Mouse (Mus musculus) kidney, embryonic 14.5 days (tissue): ENCODE results near the gene Tmem262. TPM values are rescaled to one million over a fixed set of nuclear protein-coding genes. Genes with fewer than 3 reads are reported as not detected.

Experiments used
- ATAC-seq: fragments of 200-750 bp; cut with Nextera tagmentation; 2 replicates; pipeline ENCODE4 v1.8.0; 2017; ENCODE audit warnings: moderate number of reproducible peaks, mild to moderate bottlenecking, moderate TSS enrichment, moderate library complexity; ENCODE audit not compliant: low FRiP score, low TSS enrichment
- H3K27ac ChIP-seq: fragments of 300-500 bp; sonication (generic); 2 replicates; pipeline ENCODE4 v1.5.1; 2014; ENCODE audit warnings: low read depth, mild to moderate bottlenecking, low read length, moderate library complexity, mixed read lengths
- H3K27me3 ChIP-seq: fragments of 300-500 bp; sonication (generic); 2 replicates; pipeline ENCODE4 v1.6.1; 2014; ENCODE audit warnings: mild to moderate bottlenecking, low read length; ENCODE audit not compliant: control insufficient read depth, insufficient read depth
- H3K36me3 ChIP-seq: fragments of 300-500 bp; sonication (generic); 2 replicates; pipeline ENCODE4 v1.6.1; 2014; ENCODE audit warnings: low read length, mixed read lengths; ENCODE audit not compliant: control insufficient read depth, insufficient read depth
- H3K4me1 ChIP-seq: fragments of 300-500 bp; sonication (generic); 2 replicates; pipeline ENCODE4 v1.6.1; 2014; ENCODE audit warnings: low read length, mixed read lengths; ENCODE audit not compliant: control insufficient read depth, insufficient read depth
- H3K4me2 ChIP-seq: fragments of 300-500 bp; sonication (generic); replicated peaks from 2 replicates; pipeline ENCODE4 v1.6.1; 2014; ENCODE audit warnings: low read depth, mild to moderate bottlenecking, low read length
- H3K4me3 ChIP-seq: fragments of 300-500 bp; sonication (generic); 2 replicates; pipeline ENCODE4 v1.5.1; 2014; ENCODE audit warnings: mild to moderate bottlenecking, low read length
- H3K9ac ChIP-seq: fragments of 300-500 bp; sonication (generic); 2 replicates; pipeline ENCODE4 v1.6.1; 2014; ENCODE audit warnings: low read depth, mild to moderate bottlenecking, low read length, moderate library complexity
- H3K9me3 ChIP-seq: fragments of 300-500 bp; sonication (generic); 2 replicates; pipeline ENCODE4 v1.6.1; 2016; ENCODE audit warnings: low read length; ENCODE audit not compliant: control insufficient read depth
- WGBS: fragments of 180-500 bp; shearing (Covaris S2); extraction: QIAGEN DNeasy Blood & Tissue Kit; methylation state at CpG from one replicate; pipeline ENCODE4 v1.1.7; 2014; 5-methylcytosine and 5-hydroxymethylcytosine counted together
- polyA plus RNA-seq: library from polyadenylated mRNA; unstranded; fragments of >200 nt; fragmentation: Nextera tagmentation; extraction: Ambion mirVana; gene quantifications from 2 replicates; pipeline ENCODE4 v1.2.1, GENCODE M21; 2014

Gene Tmem262
- polyA plus RNA-seq, 1 experiment from 2014 or later: not detected

DNA sequence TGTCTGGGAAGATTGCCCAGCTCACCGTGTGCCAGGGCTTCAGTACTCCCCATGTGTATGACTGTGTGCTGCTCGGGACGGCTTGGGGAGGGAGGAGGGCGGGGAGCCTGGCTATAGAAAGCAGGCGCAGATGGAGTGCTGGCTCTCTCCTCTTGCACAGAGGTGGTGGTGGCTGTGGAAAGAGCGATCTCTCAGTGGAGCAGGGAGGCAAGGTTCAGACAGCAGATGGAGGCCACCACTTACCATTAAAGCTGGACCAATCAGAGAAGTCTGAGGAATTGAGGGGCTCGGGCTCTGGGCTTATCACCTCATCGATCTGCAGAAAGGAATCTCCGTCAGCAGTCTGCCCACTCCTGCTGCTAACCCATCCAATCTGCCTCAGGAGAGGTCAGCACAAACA lies 2.3 kb downstream of the Tmem262 start, which contains the start of gene Gm28374:
TSS of gene Gm28374 (minus strand) at position 101 of the 400 bp plus-strand sequence.
- H3K36me3 ChIP-seq: peaks cover 33% of the 10 kb centered on the region
- 90% methylated on average over 9 of the region's 9 CpGs for WGBS

DNA sequence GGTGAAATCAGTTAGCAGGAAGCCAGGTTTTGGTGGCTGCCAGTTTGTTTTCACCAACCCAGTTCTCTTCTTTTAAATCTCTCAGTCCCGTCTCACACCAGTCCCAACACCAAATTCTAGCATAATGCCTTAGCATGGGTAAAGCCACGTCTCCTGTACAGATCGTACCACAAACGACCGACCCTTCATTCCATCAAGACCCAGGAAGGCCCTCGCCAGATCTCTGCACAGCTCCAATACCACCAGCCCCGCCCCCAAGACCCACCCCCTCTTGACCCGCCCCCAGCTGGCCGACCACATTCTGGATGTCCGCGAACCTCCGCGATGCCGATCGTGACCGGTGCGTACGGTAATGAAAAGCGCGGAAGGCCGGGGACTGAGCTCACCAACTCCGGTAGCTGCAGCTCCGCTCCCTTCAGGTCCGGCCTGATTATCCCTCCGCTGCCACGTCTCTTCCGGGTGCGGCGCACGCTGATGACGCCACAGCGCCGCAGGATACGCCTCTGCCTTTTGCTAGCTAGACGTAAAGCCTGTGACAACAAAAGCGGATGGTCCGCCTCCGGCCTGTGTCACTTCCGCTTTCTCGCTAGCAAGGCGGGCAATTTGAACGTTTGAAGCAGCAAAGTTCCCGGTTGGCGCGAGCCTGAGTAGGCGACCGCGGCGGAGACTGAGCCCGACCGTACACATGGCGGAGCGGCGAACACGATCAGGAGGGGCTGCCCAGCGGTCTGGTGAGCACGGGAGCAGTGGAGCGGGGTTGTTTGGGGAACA lies 4.8 kb downstream of the Tmem262 start, which contains the start of the genes Zfpl1 and Cdca5:
TSS of gene Zfpl1 (minus strand) at position 479 of the 771 bp plus-strand sequence.
TSS of gene Cdca5 (plus strand) at position 506 of the 771 bp plus-strand sequence.
- H3K27ac ChIP-seq: peak within 1 kb of the TSS; percentile 71
- H3K27me3 ChIP-seq: no peaks in the 10 kb centered on the region
- whole genome bisulfite sequencing: under 1% methylated on average over 58 of the region's 58 CpGs
- H3K36me3 ChIP-seq: peaks cover 54% of the 10 kb centered on the region
- H3K4me3 ChIP-seq: peak within 1 kb of the TSS; percentile 71
- peaks cover 14% of the 10 kb centered on the region for H3K4me1 ChIP-seq
- no peaks in the 10 kb centered on the region for H3K9me3 ChIP-seq
- peak within 1 kb of the TSS; percentile 90 for H3K4me2 ChIP-seq
- H3K9ac ChIP-seq: peak within 1 kb of the TSS; percentile 76
- peak; percentile 90 for ATAC-seq

More for the DNA sequence above, 2.3 kb downstream of the Tmem262 start, which contains the start of gene Gm28374:
- no peak within 1 kb of the TSS for H3K4me3 ChIP-seq
- ATAC-seq: no peak
- H3K9ac ChIP-seq: no peak within 1 kb of the TSS; the same call in 1 of the 2 replicates
- peaks cover 14% of the 10 kb centered on the region for H3K4me1 ChIP-seq
- no peaks in the 10 kb centered on the region for H3K27me3 ChIP-seq
- H3K27ac ChIP-seq: no peak within 1 kb of the TSS
- H3K4me2 ChIP-seq: no peak within 1 kb of the TSS
- no peaks in the 10 kb centered on the region for H3K9me3 ChIP-seq

GRCm38 (mm10) chr19:6085417-6085879 lies 5.6 kb downstream of the Tmem262 start:
- H3K4me2 ChIP-seq: peak overlapping the region; percentile 63
- H3K27ac ChIP-seq: no peak overlapping the region
- 1% methylated on average over 17 of the region's 17 CpGs for WGBS
- H3K36me3 ChIP-seq: peaks cover 56% of the 10 kb centered on the region
- H3K4me3 ChIP-seq: peak overlapping the region; percentile 71
- no peaks in the 10 kb centered on the region for H3K27me3 ChIP-seq
- H3K9me3 ChIP-seq: no peaks in the 10 kb centered on the region
- H3K9ac ChIP-seq: peak overlapping the region; percentile 76
- H3K4me1 ChIP-seq: peaks cover 14% of the 10 kb centered on the region
- peak; percentile 88 for ATAC-seq

- no peak overlapping the region for H3K9ac ChIP-seq
- WGBS: 94% methylated on average over 13 of the region's 13 CpGs
- H3K36me3 ChIP-seq: peaks cover 58% of the 10 kb centered on the region
- H3K4me3 ChIP-seq: no peak overlapping the region
- ATAC-seq: no peak
- H3K4me2 ChIP-seq: no peak overlapping the region
- no peak overlapping the region for H3K27ac ChIP-seq
- H3K9me3 ChIP-seq: no peaks in the 10 kb centered on the region
- peaks cover 9% of the 10 kb centered on the region for H3K4me1 ChIP-seq
- no peaks in the 10 kb centered on the region for H3K27me3 ChIP-seq
Measured at GRCm38 (mm10) chr19:6088841-6089240, 9.0 kb downstream of the Tmem262 start.

DNA sequence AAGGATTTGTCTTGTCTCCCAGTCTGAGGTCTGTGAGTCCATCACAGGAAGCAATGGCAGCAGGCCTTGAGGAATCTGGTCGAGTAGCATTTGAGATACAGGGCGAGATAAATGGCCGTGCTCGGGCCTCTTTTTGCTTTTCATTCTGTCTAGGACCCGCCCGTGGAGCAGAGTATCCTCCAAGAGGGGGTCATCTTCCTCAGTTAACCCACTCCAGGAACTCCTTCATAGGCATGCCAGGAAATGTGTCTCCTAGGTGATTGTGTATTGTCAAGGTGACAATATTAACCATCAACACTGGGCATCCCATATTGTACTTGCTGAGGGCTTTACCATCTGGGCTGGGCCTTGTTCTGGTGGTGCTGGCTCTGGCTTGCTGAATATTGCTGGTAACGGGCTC lies 14.3 kb downstream of the Tmem262 start, which contains the start of gene AC131692.1:
TSS of gene AC131692.1 (plus strand) at position 301 of the 400 bp plus-strand sequence.
- Histone ChIP-seq H3K9me3 (no peaks in the 10 kb centered on the region), H3K27me3 (no peaks in the 10 kb centered on the region), H3K9ac (no peak within 1 kb of the TSS), H3K36me3 (peaks cover 55% of the 10 kb centered on the region), H3K27ac (no peak within 1 kb of the TSS), H3K4me3 (no peak within 1 kb of the TSS), H3K4me2 (no peak within 1 kb of the TSS), H3K4me1 (no peaks in the 10 kb centered on the region)
- WGBS: 91% methylated on average over 7 of the region's 7 CpGs
- ATAC-seq: no peak

GRCm38 (mm10) chr19:6097847-6098246 lies 18.0 kb downstream of the Tmem262 start:
- WGBS: 94% methylated on average over 3 of the region's 3 CpGs
- no peaks in the 10 kb centered on the region for H3K9me3 ChIP-seq

DNA sequence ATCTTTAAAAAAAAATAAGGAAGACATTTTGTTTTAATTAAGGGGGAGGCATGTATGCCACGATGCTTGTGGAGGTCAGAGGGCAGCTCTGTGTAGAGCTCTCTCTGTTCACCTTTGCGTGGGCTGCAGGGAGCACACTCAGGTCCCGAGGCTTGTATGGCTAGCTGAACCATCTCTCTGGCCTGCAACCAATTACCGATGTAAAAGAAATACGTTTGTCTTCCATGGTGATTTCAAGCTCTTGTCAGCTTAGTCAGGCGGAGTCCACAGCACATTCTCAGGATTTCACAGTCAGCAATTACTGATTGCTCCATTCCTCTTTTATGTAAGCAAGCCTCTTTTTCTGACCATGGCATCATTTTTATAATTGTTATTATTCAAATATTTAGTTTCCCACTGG lies 21.4 kb downstream of the Tmem262 start:
- Histone ChIP-seq H3K4me3 (no peak overlapping the region), H3K4me1 (no peaks in the 10 kb centered on the region), H3K9ac (no peak overlapping the region), H3K27ac (no peak overlapping the region), H3K27me3 (no peaks in the 10 kb centered on the region), H3K9me3 (no peaks in the 10 kb centered on the region), H3K4me2 (no peak overlapping the region), H3K36me3 (peaks cover 6% of the 10 kb centered on the region)
- ATAC-seq: no peak
- 67% methylated on average over 6 of the region's 6 CpGs for WGBS

More at GRCm38 (mm10) chr19:6097847-6098246, 18.0 kb downstream of the Tmem262 start:
- Histone ChIP-seq H3K4me3 (no peak overlapping the region), H3K9ac (no peak overlapping the region), H3K4me2 (no peak overlapping the region), H3K36me3 (peaks cover 22% of the 10 kb centered on the region), H3K27me3 (no peaks in the 10 kb centered on the region), H3K27ac (no peak overlapping the region), H3K4me1 (no peaks in the 10 kb centered on the region)
- ATAC-seq: no peak

DNA sequence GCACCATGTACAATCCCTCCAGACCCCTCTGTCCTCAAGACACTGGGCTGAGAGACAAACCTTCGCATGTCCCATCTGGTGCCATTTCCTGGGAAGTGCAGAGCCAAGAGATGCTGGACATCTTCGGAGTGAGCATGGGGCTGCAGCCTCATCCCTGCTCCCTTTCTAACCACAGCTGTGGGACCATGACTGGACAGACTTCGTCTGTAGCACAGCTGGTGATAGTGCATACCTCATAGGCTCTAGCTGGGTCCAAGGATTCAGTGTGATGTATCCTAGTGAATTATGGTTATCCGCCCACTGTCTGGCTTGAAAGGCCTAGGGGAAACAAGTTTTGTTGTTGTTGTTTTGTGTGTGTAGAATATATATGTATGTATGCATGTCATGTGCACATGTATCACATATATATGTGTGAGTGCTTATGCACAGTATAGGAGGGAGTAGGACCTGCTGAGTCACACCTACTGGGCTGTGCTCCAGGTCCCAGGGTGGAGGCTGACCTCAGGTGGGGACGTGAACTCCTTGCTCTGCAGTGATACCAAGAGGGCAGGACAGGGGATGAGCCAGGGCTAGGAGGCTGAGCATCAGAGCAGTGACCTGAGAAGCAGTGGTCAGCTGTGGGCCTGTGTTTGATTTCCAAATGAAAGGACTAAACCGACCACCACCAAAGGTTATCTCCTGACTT lies 22.5 kb downstream of the Tmem262 start:
- ATAC-seq: no peak
- WGBS: 76% methylated on average over 6 of the region's 6 CpGs

More for the DNA sequence above, 22.5 kb downstream of the Tmem262 start:
- Histone ChIP-seq H3K4me3 (no peak overlapping the region), H3K9ac (no peak overlapping the region), H3K9me3 (no peaks in the 10 kb centered on the region), H3K27ac (no peak overlapping the region), H3K27me3 (no peaks in the 10 kb centered on the region), H3K4me2 (no peak overlapping the region), H3K36me3 (peaks cover 6% of the 10 kb centered on the region), H3K4me1 (no peaks in the 10 kb centered on the region)
